Mouse (Mus musculus): ENCODE results near the gene Nfib. TPM values are rescaled to one million over a fixed set of nuclear protein-coding genes. Genes with fewer than 3 reads are reported as not detected.

Gene Nfib
- polyA plus RNA-seq, 1 experiment from 2014 or later = 113 TPM

- H3K9me3 ChIP-seq = no peaks in the 10 kb centered on the region
- no peak overlapping the region for H3K4me3 ChIP-seq
- peaks cover 28% of the 10 kb centered on the region for H3K4me1 ChIP-seq
- no peak for ATAC-seq (ENCODE audit: insufficient number of reproducible peaks, low FRiP score, low TSS enrichment, low read depth)
- no peaks in the 10 kb centered on the region for H3K27me3 ChIP-seq
- peak overlapping the region; percentile 38; the same call in 1 of the 2 replicates for H3K27ac ChIP-seq
- H3K4me2 ChIP-seq = no peak overlapping the region
- H3K36me3 ChIP-seq = no peaks in the 10 kb centered on the region
- WGBS = 53% methylated on average over 10 of the region's 10 CpGs
- H3K9ac ChIP-seq = no peak overlapping the region
Measured at GRCm38 (mm10) chr4:82542656-82543397, 162.7 kb downstream of the Nfib start.

- no peak overlapping the region for H3K4me3 ChIP-seq
- no peak for ATAC-seq (ENCODE audit: insufficient number of reproducible peaks, low FRiP score, low TSS enrichment, low read depth)
- H3K9ac ChIP-seq = no peak overlapping the region
- no peaks in the 10 kb centered on the region for H3K9me3 ChIP-seq
- no peaks in the 10 kb centered on the region for H3K36me3 ChIP-seq
- H3K27me3 ChIP-seq = no peaks in the 10 kb centered on the region
- H3K4me1 ChIP-seq = peaks cover 37% of the 10 kb centered on the region
- no peak overlapping the region for H3K4me2 ChIP-seq
- H3K27ac ChIP-seq = peak overlapping the region; percentile 51; the same call in 1 of the 2 replicates
- 30% methylated on average over 7 of the region's 7 CpGs for WGBS
Measured at GRCm38 (mm10) chr4:82541894-82542510, 163.5 kb downstream of the Nfib start.

- ATAC-seq (ENCODE audit: insufficient number of reproducible peaks, low FRiP score, low TSS enrichment, low read depth) = no peak
- peaks cover 50% of the 10 kb centered on the region for H3K4me1 ChIP-seq
- no peaks in the 10 kb centered on the region for H3K36me3 ChIP-seq
- H3K27ac ChIP-seq = no peak overlapping the region
- no peak overlapping the region for H3K4me2 ChIP-seq
- 61% methylated on average over 5 of the region's 5 CpGs for whole genome bisulfite sequencing
- H3K4me3 ChIP-seq = no peak overlapping the region
- no peak overlapping the region for H3K9ac ChIP-seq
- no peaks in the 10 kb centered on the region for H3K9me3 ChIP-seq
- no peaks in the 10 kb centered on the region for H3K27me3 ChIP-seq
Measured at GRCm38 (mm10) chr4:82540466-82540990, 165.0 kb downstream of the Nfib start.

- H3K9me3 ChIP-seq = no peaks in the 10 kb centered on the region
- peaks cover 53% of the 10 kb centered on the region for H3K4me1 ChIP-seq
- no peak overlapping the region for H3K9ac ChIP-seq
- no peak overlapping the region for H3K4me3 ChIP-seq
- no peaks in the 10 kb centered on the region for H3K27me3 ChIP-seq
- WGBS = 66% methylated on average over 2 of the region's 2 CpGs
- H3K27ac ChIP-seq = no peak overlapping the region
- no peak overlapping the region for H3K4me2 ChIP-seq
- H3K36me3 ChIP-seq = no peaks in the 10 kb centered on the region
- ATAC-seq (ENCODE audit: insufficient number of reproducible peaks, low FRiP score, low TSS enrichment, low read depth) = no peak
Measured at GRCm38 (mm10) chr4:82540048-82540410, 165.5 kb downstream of the Nfib start.

GRCm38 (mm10) chr4:82539406-82540047 lies 166.0 kb downstream of the Nfib start:
- WGBS = 34% methylated on average over 8 of the region's 8 CpGs

GRCm38 (mm10) chr4:82538815-82539214 lies 166.7 kb downstream of the Nfib start:
- no peaks in the 10 kb centered on the region for H3K27me3 ChIP-seq
- peak overlapping the region; percentile 69 for H3K4me2 ChIP-seq
- H3K36me3 ChIP-seq = no peaks in the 10 kb centered on the region
- peak overlapping the region; percentile 41 for H3K4me3 ChIP-seq
- peaks cover 60% of the 10 kb centered on the region for H3K4me1 ChIP-seq
- peak overlapping the region; percentile 74 for H3K27ac ChIP-seq
- peak overlapping the region; percentile 42 for H3K9ac ChIP-seq
- H3K9me3 ChIP-seq = no peaks in the 10 kb centered on the region
- 3% methylated on average over 9 of the region's 9 CpGs for WGBS
- ATAC-seq (ENCODE audit: insufficient number of reproducible peaks, low FRiP score, low TSS enrichment, low read depth) = no peak

More at GRCm38 (mm10) chr4:82539406-82540047, 166.0 kb downstream of the Nfib start:
- no peak for ATAC-seq (ENCODE audit: insufficient number of reproducible peaks, low FRiP score, low TSS enrichment, low read depth)
- Histone ChIP-seq H3K9ac (no peak overlapping the region), H3K4me1 (peaks cover 57% of the 10 kb centered on the region), H3K27ac (no peak overlapping the region), H3K4me2 (0 out of 2 replicates have a peak overlapping the region, but pooled peaks have one; percentile 7), H3K4me3 (no peak overlapping the region), H3K9me3 (no peaks in the 10 kb centered on the region), H3K36me3 (no peaks in the 10 kb centered on the region), H3K27me3 (no peaks in the 10 kb centered on the region)

GRCm38 (mm10) chr4:82538069-82538811 lies 167.3 kb downstream of the Nfib start:
- no peak for ATAC-seq (ENCODE audit: insufficient number of reproducible peaks, low FRiP score, low TSS enrichment, low read depth)
- Histone ChIP-seq H3K27ac (peak overlapping the region; percentile 74), H3K9ac (peak overlapping the region; percentile 42), H3K4me1 (peaks cover 61% of the 10 kb centered on the region), H3K36me3 (no peaks in the 10 kb centered on the region), H3K4me3 (peak overlapping the region; percentile 41), H3K9me3 (no peaks in the 10 kb centered on the region), H3K27me3 (no peaks in the 10 kb centered on the region), H3K4me2 (peak overlapping the region; percentile 69)
- 3% methylated on average over 30 of the region's 30 CpGs for WGBS

- Histone ChIP-seq H3K36me3 (no peaks in the 10 kb centered on the region), H3K27me3 (no peaks in the 10 kb centered on the region), H3K4me3 (peak overlapping the region; percentile 41), H3K4me1 (peaks cover 61% of the 10 kb centered on the region), H3K9ac (peak overlapping the region; percentile 42), H3K27ac (peak overlapping the region; percentile 79), H3K9me3 (no peaks in the 10 kb centered on the region), H3K4me2 (peak overlapping the region; percentile 69)
- 3% methylated on average over 28 of the region's 28 CpGs for WGBS
- ATAC-seq (ENCODE audit: insufficient number of reproducible peaks, low FRiP score, low TSS enrichment, low read depth) = no peak
Measured at GRCm38 (mm10) chr4:82537279-82537967, 168.1 kb downstream of the Nfib start.

- Histone ChIP-seq H3K4me1 (peaks cover 61% of the 10 kb centered on the region), H3K9ac (peak overlapping the region; percentile 42; the same call in 1 of the 2 replicates), H3K4me2 (peak overlapping the region; percentile 69), H3K27ac (peak overlapping the region; percentile 79; the same call in 1 of the 2 replicates), H3K36me3 (no peaks in the 10 kb centered on the region), H3K27me3 (no peaks in the 10 kb centered on the region), H3K4me3 (peak overlapping the region; percentile 41), H3K9me3 (no peaks in the 10 kb centered on the region)
- 22% methylated on average over 36 of the region's 36 CpGs for WGBS
- no peak for ATAC-seq (ENCODE audit: insufficient number of reproducible peaks, low FRiP score, low TSS enrichment, low read depth)
Measured at GRCm38 (mm10) chr4:82536435-82537278, 168.9 kb downstream of the Nfib start.

GRCm38 (mm10) chr4:82535606-82536434 lies 169.7 kb downstream of the Nfib start:
- no peak for ATAC-seq (ENCODE audit: insufficient number of reproducible peaks, low FRiP score, low TSS enrichment, low read depth)
- H3K27ac ChIP-seq = 0 out of 2 replicates have a peak overlapping the region, but pooled peaks have one; percentile 22
- peak overlapping the region; percentile 69 for H3K4me2 ChIP-seq
- H3K27me3 ChIP-seq = no peaks in the 10 kb centered on the region
- H3K9me3 ChIP-seq = no peaks in the 10 kb centered on the region
- H3K4me1 ChIP-seq = peaks cover 70% of the 10 kb centered on the region
- 67% methylated on average over 6 of the region's 6 CpGs for WGBS
- H3K9ac ChIP-seq = no peak overlapping the region
- peak overlapping the region; percentile 41; the same call in 1 of the 2 replicates for H3K4me3 ChIP-seq
- no peaks in the 10 kb centered on the region for H3K36me3 ChIP-seq

Measured in limb, embryonic 15.5 days (tissue).